Mouse (Mus musculus): ENCODE measurements around the gene Bbof1. TPM values are rescaled to one million over a fixed set of nuclear protein-coding genes. Genes with fewer than 3 reads are reported as not detected.

Bbof1 gene
- total RNA-seq, 2 experiments from 2014 or later: 5.4 TPM; not detected in 1

GRCm38 (mm10) chr12:84456911-84457310 lies 48.0 kb downstream of the Bbof1 start:
- ATAC-seq (replicated peaks; ENCODE audit: poor library complexity, severe bottlenecking): no peak

- no peak for ATAC-seq (replicated peaks; ENCODE audit: poor library complexity, severe bottlenecking)
Observed at GRCm38 (mm10) chr12:84459845-84460244, 51.0 kb downstream of the Bbof1 start.

GRCm38 (mm10) chr12:84461416-84461815 lies 52.5 kb downstream of the Bbof1 start:
- ATAC-seq (replicated peaks; ENCODE audit: poor library complexity, severe bottlenecking): no peak

GRCm38 (mm10) chr12:84462856-84463255 lies 54.0 kb downstream of the Bbof1 start:
- no peak for ATAC-seq (replicated peaks; ENCODE audit: poor library complexity, severe bottlenecking)

- no peak for ATAC-seq (replicated peaks; ENCODE audit: poor library complexity, severe bottlenecking)
Observed at GRCm38 (mm10) chr12:84468701-84469100, 59.8 kb downstream of the Bbof1 start.

- ATAC-seq (replicated peaks; ENCODE audit: poor library complexity, severe bottlenecking): no peak
Observed at GRCm38 (mm10) chr12:84478937-84479336, 70.1 kb downstream of the Bbof1 start.

GRCm38 (mm10) chr12:84481251-84481650 lies 72.4 kb downstream of the Bbof1 start:
- no peak for ATAC-seq (replicated peaks; ENCODE audit: poor library complexity, severe bottlenecking)

- no peak for ATAC-seq (replicated peaks; ENCODE audit: poor library complexity, severe bottlenecking)
Observed at GRCm38 (mm10) chr12:84482778-84483585, 74.1 kb downstream of the Bbof1 start.

- no peak for ATAC-seq (replicated peaks; ENCODE audit: poor library complexity, severe bottlenecking)
Observed at GRCm38 (mm10) chr12:84487324-84488056, 78.6 kb downstream of the Bbof1 start.

Other genes with a start within 250 kb of the Bbof1 start
- 12.7 and 15.1 TPM in 2 replicates for gene Elmsan1, start 190.2 kb upstream of the Bbof1 start, total RNA-seq (2014; fragmentation: Nextera tagmentation)
- 7.8 and 10.1 TPM in 2 replicates for gene Elmsan1, start 190.2 kb upstream of the Bbof1 start, total RNA-seq (2017)
- gene Ptgr2, start 123.8 kb upstream of the Bbof1 start, total RNA-seq (2014; fragmentation: Nextera tagmentation): 22.3 and 24.9 TPM in 2 replicates
- 60.8 and 69.0 TPM in 2 replicates for gene Ptgr2, start 123.8 kb upstream of the Bbof1 start, total RNA-seq (2017)
- 42.8 and 70.5 TPM in 2 replicates for gene Zfp410, start 92.2 kb upstream of the Bbof1 start, total RNA-seq (2014; fragmentation: Nextera tagmentation)
- 32.1 and 54.0 TPM in 2 replicates for gene Zfp410, start 92.2 kb upstream of the Bbof1 start, total RNA-seq (2017)
- gene Coq6, start 47.4 kb upstream of the Bbof1 start, total RNA-seq (2014; fragmentation: Nextera tagmentation): 21.1 and 25.4 TPM in 2 replicates
- 11.0 and 13.8 TPM in 2 replicates for gene Coq6, start 47.4 kb upstream of the Bbof1 start, total RNA-seq (2017)
- gene Fam161b, start 47.2 kb upstream of the Bbof1 start, total RNA-seq (2014; fragmentation: Nextera tagmentation): not detected in 2 replicates
- 0.10 TPM in 1 of 2 replicates, not detected in the other for gene Fam161b, start 47.2 kb upstream of the Bbof1 start, total RNA-seq (2017)
- gene Entpd5, start within 50 bp of the Bbof1 start, total RNA-seq (2014; fragmentation: Nextera tagmentation): 20.8 and 34.2 TPM in 2 replicates
- gene Entpd5, start within 50 bp of the Bbof1 start, total RNA-seq (2017): 14.0 and 30.8 TPM in 2 replicates
- 26.0 and 28.1 TPM in 2 replicates for gene Rnf113a2, start 8.1 kb downstream of the Bbof1 start, total RNA-seq (2014; fragmentation: Nextera tagmentation)
- 32.4 and 37.8 TPM in 2 replicates for gene Rnf113a2, start 8.1 kb downstream of the Bbof1 start, total RNA-seq (2017)
- 10.4 and 13.2 TPM in 2 replicates for gene Aldh6a1, start 41.9 kb downstream of the Bbof1 start, total RNA-seq (2014; fragmentation: Nextera tagmentation)
- 8.0 and 10.9 TPM in 2 replicates for gene Aldh6a1, start 41.9 kb downstream of the Bbof1 start, total RNA-seq (2017)
- gene Lin52, start 42.4 kb downstream of the Bbof1 start, total RNA-seq (2014; fragmentation: Nextera tagmentation): 13.3 and 19.3 TPM in 2 replicates
- 11.1 and 24.3 TPM in 2 replicates for gene Lin52, start 42.4 kb downstream of the Bbof1 start, total RNA-seq (2017)
- gene Vsx2, start 160.7 kb downstream of the Bbof1 start, total RNA-seq (2014; fragmentation: Nextera tagmentation): not detected in 2 replicates
- not detected in 2 replicates for gene Vsx2, start 160.7 kb downstream of the Bbof1 start, total RNA-seq (2017)
- gene Abcd4, start 208.3 kb downstream of the Bbof1 start, total RNA-seq (2014; fragmentation: Nextera tagmentation): 6.9 and 12.3 TPM in 2 replicates
- 2.9 and 3.6 TPM in 2 replicates for gene Abcd4, start 208.3 kb downstream of the Bbof1 start, total RNA-seq (2017)
- not detected in 2 replicates for gene Vrtn, start 231.9 kb downstream of the Bbof1 start, total RNA-seq (2014; fragmentation: Nextera tagmentation)
- gene Vrtn, start 231.9 kb downstream of the Bbof1 start, total RNA-seq (2017): not detected in 2 replicates

All from granulocyte monocyte progenitor cell, adult 5-6 weeks (primary cell).